Mouse (Mus musculus): ENCODE results near the gene Cd63.

Cd63 gene

GRCm38 (mm10) chr10:128928356-128928755, 27.6 kb downstream of the Cd63 start:
- DNase-seq (ENCODE audit: low read depth, low spot score), result no peak

- DNase-seq (ENCODE audit: low read depth, low spot score), result no peak
Observed at GRCm38 (mm10) chr10:128929638-128930378, 29.0 kb downstream of the Cd63 start.

DNA sequence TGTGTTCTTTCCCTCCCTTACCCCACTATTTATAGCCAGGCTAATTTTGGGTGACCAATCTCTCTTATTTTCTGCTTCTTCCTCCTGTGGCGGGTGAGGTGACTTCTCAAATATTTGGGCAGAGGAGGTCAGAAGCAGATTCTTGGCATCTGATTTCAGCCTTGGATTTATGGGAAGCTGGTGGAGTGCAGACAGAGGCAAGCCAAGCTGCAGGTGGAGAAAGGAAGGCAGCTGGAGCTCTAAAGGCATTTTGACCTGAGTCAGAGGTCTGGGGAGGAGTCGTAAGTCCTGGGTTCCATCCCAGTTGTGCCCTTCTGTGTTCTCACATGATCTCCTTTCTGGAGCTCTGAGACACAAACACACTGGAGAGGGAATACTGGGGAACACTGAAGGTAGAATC, 30.7 kb downstream of the Cd63 start:
- DNase-seq (ENCODE audit: low read depth, low spot score), result no peak

DNA sequence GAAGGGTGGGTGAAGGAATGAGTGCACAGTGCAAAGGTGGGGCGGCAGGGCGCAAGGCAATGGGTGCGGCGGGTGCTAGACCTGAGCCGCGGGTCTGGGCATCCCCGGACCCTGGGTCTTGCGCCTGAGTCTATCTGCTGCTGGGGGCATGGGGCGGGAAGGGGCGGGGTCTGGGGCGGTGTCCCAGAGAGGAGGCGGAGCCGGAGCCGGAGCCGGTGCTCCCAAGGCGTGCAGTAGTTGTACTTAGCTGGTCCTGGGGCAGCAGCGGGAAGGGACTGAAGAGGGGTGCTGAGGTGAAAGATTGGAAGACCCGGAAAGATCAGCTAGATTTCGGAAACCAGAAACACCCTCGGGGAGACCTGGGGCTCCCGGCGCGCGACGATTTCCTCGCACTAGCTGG, 32.8 kb downstream of the Cd63 start, which contains the start of gene Itga7:
Gene Itga7, plus strand, starts transcription at position 245 of the 400 bp plus-strand sequence.
- no peak for DNase-seq (ENCODE audit: low read depth, low spot score)

DNA sequence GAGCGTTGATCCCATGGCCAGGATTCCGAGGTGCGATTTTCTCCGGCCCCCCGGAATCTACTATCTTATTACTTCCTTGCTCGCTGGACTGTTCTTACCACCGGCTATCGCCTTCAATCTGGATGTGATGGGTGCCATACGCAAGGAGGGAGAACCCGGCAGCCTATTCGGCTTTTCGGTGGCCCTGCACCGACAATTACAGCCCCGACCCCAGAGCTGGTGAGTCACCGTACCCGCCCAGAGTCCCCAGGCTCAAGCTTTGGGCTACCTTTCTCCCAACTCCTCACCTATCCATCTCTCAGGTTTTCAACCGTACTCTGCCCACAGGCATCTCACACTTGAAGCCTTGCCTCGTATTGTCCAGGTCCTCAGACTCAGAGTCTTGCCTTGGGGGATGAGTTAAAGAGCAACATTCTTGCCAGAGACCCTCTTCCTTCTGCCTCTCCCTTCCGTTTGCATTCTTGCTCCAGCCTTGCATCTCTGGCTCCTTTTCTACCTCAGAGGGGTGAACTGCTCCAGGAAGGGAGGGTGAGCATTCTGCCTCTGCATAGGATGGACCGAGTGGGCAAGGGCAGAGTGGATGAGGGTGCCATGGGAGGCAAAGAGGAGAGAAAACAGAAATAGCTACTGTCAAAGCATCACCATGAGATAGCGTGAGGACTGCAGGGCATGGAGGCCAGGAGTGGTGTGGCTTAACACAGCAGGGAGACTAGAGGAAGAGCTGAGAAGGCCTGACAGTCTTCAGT, 33.4 kb downstream of the Cd63 start:
- no peak for DNase-seq (ENCODE audit: low read depth, low spot score)

DNA sequence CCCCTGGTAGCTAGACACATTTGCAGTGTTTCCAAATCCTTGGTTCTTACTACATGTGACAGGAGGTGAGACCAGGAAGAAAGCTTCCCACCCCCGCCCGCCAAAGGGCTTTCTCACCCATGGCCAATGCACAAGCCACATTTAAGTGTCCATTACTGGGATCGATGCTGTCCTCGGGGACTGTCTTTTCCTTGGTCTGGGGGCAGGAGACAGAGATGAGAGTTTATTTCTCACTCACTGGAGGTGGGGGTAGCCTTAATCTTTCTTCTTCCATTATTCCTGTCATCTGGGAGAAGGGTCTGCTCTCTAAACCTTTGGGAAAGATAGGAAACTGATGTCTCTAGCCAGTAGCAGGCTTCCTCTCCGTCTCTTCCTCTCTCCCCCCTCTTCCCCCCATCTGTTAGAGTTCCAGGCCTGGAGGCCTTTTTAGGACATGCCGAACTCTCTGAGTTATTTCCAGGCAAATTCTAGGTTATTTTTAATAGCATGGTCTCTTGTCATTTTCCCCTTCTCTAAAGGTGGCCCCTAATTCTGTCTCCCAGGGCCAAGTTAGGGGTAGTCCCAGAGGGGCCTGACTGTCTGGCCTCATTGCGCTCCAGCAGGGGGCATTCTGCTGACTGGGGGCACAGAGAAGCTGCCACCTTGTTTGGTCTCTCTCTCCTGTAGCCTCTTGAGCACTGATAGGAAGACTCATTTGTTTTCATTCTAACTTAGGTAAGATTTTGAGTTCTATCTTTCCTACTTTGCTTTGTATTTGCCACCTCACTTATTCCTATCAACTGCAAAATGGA, 34.4 kb downstream of the Cd63 start:
- no peak for DNase-seq (ENCODE audit: low read depth, low spot score)

DNA sequence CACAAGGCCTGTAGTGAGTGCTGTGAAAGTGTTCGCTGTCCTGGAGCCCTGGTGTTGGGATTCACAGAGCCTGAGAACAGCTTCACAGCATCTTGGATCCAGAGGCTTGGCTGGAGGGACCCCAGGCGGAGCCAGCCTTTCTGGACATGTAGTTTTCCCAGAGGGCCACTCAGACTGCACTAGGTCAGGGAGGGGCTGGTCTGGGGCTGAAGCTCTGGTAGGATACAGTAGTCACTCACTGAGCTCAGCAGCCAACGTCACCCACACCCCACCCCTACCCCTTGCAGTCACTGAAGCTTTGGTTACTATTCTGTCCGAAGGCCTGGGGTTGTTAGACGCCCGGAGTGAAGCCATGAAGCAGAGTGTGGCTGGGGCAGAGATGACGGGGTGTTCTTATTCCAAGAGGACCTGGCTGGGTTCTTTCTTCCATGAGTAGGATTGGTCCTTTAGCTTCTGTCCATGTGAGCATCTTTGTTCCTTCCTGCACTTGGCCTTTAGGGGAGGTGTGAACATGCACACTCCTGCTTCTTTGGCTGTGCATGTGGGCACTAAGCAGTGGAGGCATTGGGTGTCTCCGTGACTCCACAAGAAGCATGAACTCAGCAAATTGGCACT, 35.1 kb downstream of the Cd63 start:
- DNase-seq (ENCODE audit: low read depth, low spot score), result no peak

DNA sequence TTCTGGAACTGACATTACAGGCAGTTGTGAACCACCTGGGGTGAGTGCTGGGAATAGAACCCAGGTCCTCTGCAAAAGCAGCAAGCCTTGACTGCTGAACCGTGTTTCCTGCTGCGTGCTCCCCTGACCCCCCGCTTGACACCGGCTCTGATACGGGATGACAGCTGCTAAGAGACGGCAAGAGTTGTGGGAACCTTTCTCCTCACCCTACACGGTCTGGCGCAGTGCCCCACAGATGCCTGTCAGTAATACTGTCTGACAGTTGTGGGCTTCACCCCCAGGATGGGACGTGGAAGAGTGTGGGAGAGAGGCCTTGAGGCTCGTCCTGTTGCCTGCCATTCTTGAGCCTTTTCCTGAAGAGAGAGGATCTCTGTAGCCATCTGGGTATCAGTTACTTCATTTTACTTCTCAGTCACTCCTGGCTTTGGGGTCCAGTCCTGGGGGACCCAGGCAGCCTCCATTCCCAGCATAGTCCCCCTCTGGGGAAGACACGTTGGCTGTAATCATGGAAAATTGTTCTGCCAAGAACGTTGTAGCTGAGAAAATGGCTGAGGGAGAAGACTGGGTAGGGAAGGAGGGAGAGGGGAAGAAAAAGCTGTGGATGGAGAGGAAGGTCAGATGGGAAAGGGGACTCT, 37.1 kb downstream of the Cd63 start:
- DNase-seq (ENCODE audit: low read depth, low spot score), result no peak

- no peak for DNase-seq (ENCODE audit: low read depth, low spot score)
Observed at GRCm38 (mm10) chr10:128938457-128938856, 37.7 kb downstream of the Cd63 start.

GRCm38 (mm10) chr10:128938974-128939373, 38.2 kb downstream of the Cd63 start:
- DNase-seq (ENCODE audit: low read depth, low spot score), result no peak

- DNase-seq (ENCODE audit: low read depth, low spot score), result no peak
Observed at GRCm38 (mm10) chr10:128940475-128941061, 39.8 kb downstream of the Cd63 start.

GRCm38 (mm10) chr10:128945675-128946074, 44.9 kb downstream of the Cd63 start:
- no peak for DNase-seq (ENCODE audit: low read depth, low spot score)

DNA sequence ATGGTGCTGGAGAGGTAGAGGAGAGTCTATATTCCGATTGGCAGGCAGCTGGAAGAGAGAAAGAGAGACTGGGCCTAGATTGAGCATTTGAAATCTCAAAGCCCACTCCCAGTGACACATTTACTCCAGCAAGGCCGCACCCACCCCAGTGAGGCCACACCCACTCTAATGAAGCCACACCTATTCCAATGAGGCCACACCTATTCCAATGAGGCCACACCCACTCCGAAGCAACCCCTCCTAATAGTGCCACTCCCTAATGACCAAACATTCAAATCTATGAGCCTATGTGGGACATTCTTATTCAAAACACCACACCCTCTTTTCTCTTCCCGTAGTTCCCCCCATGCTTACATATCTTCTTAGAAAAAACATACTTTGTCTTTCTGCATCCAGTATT, 46.7 kb downstream of the Cd63 start:
- no peak for DNase-seq (ENCODE audit: low read depth, low spot score)

- DNase-seq (ENCODE audit: low read depth, low spot score), result no peak
Observed at GRCm38 (mm10) chr10:128950208-128950887, 49.6 kb downstream of the Cd63 start.

DNA sequence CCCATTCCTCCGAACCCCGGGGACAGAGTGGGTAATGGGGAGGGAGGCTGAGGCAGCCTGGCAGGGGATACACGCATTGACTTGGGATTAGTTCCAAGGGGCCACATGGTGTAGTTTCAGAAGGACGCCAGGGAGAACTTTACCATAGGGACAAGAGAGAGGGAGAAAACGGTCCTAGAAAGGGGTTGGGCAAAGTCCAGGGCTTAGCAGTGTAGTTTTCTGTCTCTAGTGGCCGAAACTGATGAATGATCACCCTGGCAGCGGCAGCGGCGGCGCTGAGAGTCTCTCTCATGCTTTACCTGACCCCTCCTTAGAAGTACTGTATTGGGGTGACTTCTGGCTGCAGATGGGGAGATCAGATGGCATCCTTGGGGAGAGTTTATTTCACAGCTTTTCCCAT, 57.6 kb downstream of the Cd63 start:
- DNase-seq (ENCODE audit: low read depth, low spot score), result no peak

GRCm38 (mm10) chr10:128960142-128960541, 59.4 kb downstream of the Cd63 start:
- no peak for DNase-seq (ENCODE audit: low read depth, low spot score)

GRCm38 (mm10) chr10:128960590-128961584, 60.1 kb downstream of the Cd63 start, which contains the start of gene Mettl7b:
Gene Mettl7b, minus strand, starts transcription at chr10:128960988.
- DNase-seq (ENCODE audit: low read depth, low spot score), result no peak
